Mouse (Mus musculus) 416B (cell line): ENCODE measurements around the gene Fbxo21.

Experiments used
- DNase-seq: peaks from one replicate; pipeline ENCODE4 v3.0.0; 2011; ENCODE audit warnings: low read depth

Fbxo21 gene

GRCm38 (mm10) chr5:118023053-118023452, 46.5 kb downstream of the Fbxo21 start:
- no peak for DNase-seq

- no peak for DNase-seq
These were observed 49.4 kb downstream of the Fbxo21 start for GRCm38 (mm10) chr5:118025880-118026279.

- no peak for DNase-seq
These were observed 49.8 kb downstream of the Fbxo21 start for GRCm38 (mm10) chr5:118026343-118026742.

GRCm38 (mm10) chr5:118027101-118027697, 50.7 kb downstream of the Fbxo21 start:
- no peak for DNase-seq

- DNase-seq: no peak
These were observed 51.2 kb downstream of the Fbxo21 start, which contains the start of gene Tesc for GRCm38 (mm10) chr5:118027698-118028190. Gene Tesc (plus strand): TSS chr5:118027743.

- no peak for DNase-seq
These were observed 51.9 kb downstream of the Fbxo21 start for GRCm38 (mm10) chr5:118028191-118029034.

- no peak for DNase-seq
These were observed 52.5 kb downstream of the Fbxo21 start for GRCm38 (mm10) chr5:118029035-118029408.

GRCm38 (mm10) chr5:118029420-118029819, 52.9 kb downstream of the Fbxo21 start:
- DNase-seq: no peak

- no peak for DNase-seq
These were observed 53.6 kb downstream of the Fbxo21 start for GRCm38 (mm10) chr5:118030022-118030675.

GRCm38 (mm10) chr5:118031059-118031458, 54.5 kb downstream of the Fbxo21 start:
- DNase-seq: no peak

- DNase-seq: no peak
These were observed 55.0 kb downstream of the Fbxo21 start for GRCm38 (mm10) chr5:118031508-118031907.

- no peak for DNase-seq
These were observed 56.8 kb downstream of the Fbxo21 start for GRCm38 (mm10) chr5:118033328-118033727.

GRCm38 (mm10) chr5:118033740-118034139, 57.2 kb downstream of the Fbxo21 start:
- DNase-seq: peak; percentile 74

- no peak for DNase-seq
These were observed 58.1 kb downstream of the Fbxo21 start for GRCm38 (mm10) chr5:118034632-118035031.

GRCm38 (mm10) chr5:118035786-118036185, 59.3 kb downstream of the Fbxo21 start:
- DNase-seq: no peak

- DNase-seq: no peak
These were observed 60.6 kb downstream of the Fbxo21 start for GRCm38 (mm10) chr5:118036888-118037797.

- peak; percentile 90 for DNase-seq
These were observed 61.4 kb downstream of the Fbxo21 start for GRCm38 (mm10) chr5:118037798-118038484.

- no peak for DNase-seq
These were observed 62.7 kb downstream of the Fbxo21 start for GRCm38 (mm10) chr5:118039241-118039668.

- DNase-seq: peak; percentile 65
These were observed 66.1 kb downstream of the Fbxo21 start for GRCm38 (mm10) chr5:118042599-118042998.

- DNase-seq: no peak
These were observed 67.2 kb downstream of the Fbxo21 start for GRCm38 (mm10) chr5:118043761-118044160.

- DNase-seq: no peak
These were observed 68.4 kb downstream of the Fbxo21 start for GRCm38 (mm10) chr5:118044907-118045306.
